Mouse (Mus musculus) cerebellum, postnatal 14 days (tissue): ENCODE data around the gene Dgkz.

Experiments
- DNase-seq, 2 experiments: peaks; one replicate each; pipeline ENCODE4 v3.0.0; 2021; ENCODE audit warnings: mixed read lengths in 2 of 2

The Dgkz gene

DNA sequence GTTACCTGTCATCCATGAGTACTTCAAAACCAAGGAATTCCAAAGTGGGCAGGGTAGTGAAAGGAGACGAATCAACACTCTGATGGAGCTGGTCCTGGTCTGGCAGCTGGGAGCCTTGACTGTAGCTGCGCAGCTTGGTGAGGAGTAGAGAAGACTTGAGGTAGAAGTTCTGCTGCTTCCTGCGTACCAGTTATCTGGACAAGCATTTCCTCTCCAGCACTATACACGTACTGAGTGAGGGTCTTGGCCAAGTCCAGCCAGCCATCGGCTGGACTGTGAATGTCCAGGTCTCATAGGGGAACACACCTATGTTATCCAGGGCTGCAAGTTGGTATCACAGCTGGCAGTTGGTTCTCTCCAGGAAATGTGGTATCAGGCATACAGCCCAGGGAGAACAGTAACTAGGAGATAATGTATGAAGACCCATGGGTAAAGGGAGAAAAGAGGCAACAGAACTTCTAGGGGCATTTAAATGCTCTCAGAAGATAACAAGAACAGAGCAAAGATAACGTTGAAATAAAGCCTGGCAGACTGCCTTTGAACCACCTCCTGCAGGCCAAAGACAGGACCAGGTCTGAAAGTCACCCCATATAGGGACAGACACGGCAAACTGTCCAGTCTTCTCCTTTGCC, 59.2 kb downstream of the Dgkz start:
- DNase-seq = no peak

- no peak for DNase-seq
Measured at GRCm38 (mm10) chr2:91913328-91914110, 62.1 kb downstream of the Dgkz start.

DNA sequence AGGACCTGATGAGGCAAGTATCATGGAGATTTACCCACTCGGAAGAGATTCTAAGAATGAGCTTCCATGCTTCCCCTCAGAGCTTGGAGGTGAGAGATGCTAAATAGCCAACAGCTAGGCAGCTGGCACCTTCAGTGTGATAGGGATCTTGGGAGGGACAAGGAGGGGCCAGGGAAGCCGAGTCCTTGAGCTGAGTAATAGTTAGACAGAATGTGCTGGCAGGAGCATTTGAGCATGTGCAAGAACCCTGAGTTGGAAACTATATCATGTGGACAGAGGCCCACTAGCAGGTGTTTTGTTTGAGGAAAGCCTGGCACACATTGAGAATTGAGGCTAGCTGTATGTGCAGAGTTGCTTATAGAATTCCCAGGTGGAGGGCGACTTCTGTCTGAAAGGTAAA, 63.0 kb downstream of the Dgkz start:
- DNase-seq = no peak

GRCm38 (mm10) chr2:91906141-91906540, 69.5 kb downstream of the Dgkz start:
- DNase-seq = no peak

- DNase-seq = peak; percentile 40 to 49
Measured at GRCm38 (mm10) chr2:91904618-91905307, 70.9 kb downstream of the Dgkz start.

DNA sequence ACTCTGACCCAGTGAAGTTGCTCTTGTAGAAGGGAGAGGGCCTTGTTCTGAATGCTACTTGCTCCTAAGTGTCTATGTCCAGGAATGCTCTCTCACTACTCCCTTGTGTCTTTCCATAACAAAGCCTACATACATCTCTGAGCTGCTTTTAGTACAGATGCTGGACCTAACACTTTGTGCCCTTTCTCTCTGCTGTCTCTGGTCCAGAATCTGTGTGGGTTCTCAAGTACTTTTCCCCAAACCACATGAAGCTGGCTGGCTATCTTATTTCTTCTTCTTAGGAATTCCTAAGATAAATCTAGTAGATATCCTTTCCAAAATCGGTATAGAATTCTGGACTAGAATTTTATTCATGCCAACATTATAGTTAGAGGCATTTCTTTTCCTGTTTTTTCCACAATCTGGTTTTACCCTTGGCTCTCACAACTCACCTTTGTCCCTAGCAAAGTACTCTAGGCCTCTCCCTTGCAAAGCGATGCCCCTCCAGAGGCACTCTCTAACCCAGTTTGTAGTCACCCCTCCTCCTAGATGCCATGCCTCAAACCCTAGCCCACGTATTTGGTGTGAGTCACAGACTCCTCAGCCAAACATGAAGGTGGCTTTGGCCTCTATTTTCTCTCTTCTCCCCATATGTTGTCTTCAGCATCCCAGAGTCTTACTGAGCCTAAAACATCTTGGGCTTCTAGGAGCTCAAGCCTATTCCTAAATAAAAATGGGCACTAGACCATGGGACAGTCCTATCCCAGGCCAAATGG, 72.3 kb downstream of the Dgkz start:
- DNase-seq = no peak

- peak in 1 of 2 experiments; percentile 44 for DNase-seq
Measured at GRCm38 (mm10) chr2:91902336-91902735, 73.3 kb downstream of the Dgkz start.

- DNase-seq = no peak
Measured at GRCm38 (mm10) chr2:91900431-91900830, 75.2 kb downstream of the Dgkz start.

GRCm38 (mm10) chr2:91899141-91899540, 76.5 kb downstream of the Dgkz start:
- no peak for DNase-seq

DNA sequence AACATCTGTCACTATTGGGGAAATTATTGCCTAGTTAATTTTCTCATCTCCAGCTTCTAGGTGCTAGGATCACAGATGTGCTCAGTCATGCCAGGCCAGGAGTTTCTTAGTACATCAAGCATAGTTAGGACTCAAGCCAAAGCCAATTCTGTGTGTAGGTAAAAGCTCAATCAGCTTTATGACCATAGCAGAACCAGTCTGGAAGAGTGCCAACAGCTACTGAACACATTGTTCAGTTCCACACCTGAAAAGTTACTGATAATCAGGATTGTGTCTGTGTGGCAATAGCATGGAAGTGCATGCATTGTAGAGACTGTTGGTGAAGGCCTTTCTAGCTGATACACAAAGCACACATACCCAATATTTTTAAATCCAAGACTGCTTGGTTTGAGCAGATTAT, 77.7 kb downstream of the Dgkz start:
- DNase-seq = no peak

DNA sequence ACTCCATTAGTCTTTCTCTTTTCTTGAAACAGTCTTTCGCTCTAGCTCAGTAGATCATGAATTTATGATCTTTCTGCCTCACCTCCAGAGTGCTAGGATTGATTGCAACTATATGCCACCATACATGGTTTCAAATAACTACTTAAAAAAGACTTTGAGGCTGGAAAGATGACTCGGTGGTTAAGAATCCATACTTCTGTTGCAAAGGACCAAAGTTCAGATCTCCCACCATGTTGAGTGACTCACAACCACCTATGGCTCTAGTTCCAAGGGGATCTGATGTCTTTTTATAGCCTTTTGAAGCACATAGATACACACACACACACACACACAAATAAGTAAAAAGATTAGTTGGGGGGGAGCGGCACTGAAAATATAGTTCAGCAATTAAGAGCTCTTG, 80.3 kb downstream of the Dgkz start:
- DNase-seq = no peak

GRCm38 (mm10) chr2:91894716-91895115, 80.9 kb downstream of the Dgkz start:
- no peak for DNase-seq

DNA sequence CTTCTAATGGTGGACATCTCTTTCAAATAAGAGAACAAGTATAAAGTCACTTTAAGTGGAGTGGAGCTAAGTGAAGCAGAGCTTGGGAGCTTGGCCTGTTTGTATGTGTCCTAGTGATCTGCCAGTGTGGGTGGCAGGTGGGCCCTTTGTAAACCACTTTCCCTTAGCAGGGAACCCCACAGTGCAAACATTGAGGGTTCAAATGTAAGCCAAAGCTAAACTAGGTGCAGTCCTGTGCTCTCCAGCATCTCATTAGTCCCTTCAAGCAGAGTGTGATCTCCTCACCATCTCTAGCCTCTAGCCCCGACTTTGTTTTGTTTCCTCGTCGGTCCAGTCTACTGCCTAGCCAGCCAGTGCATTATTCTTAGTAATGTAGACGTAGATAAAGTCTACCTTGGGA, 91.0 kb downstream of the Dgkz start:
- peak; percentile 4 to 25 for DNase-seq

GRCm38 (mm10) chr2:91883961-91884360, 91.7 kb downstream of the Dgkz start:
- peak; percentile 48 to 62 for DNase-seq
